Mouse (Mus musculus) MEL (cell line): ENCODE data around the gene Sult3a1. TPM values are rescaled to one million over a fixed set of nuclear protein-coding genes. Genes with fewer than 3 reads are reported as not detected.

Experiments used
- DNase-seq: peaks from one replicate; pipeline ENCODE4 v3.0.0; 2011; ENCODE audit warnings: low read depth, low spot score
- H3K27ac ChIP-seq: 2 replicates; pipeline ENCODE4 v1.5.1; 2012; ENCODE audit warnings: low read depth, mild to moderate bottlenecking, control low read depth, low read length, moderate library complexity; ENCODE audit not compliant: control insufficient read depth
- H3K27me3 ChIP-seq, 2 experiments: fragments of 150-350 bp in 1 of 2; sonication (generic) in 1 of 2; 2 replicates each; pipeline ENCODE4 v1.6.1; 2012; ENCODE audit warnings: low read length in 2 of 2, mild to moderate bottlenecking in 2 of 2, improper control_type of control experiment in 1 of 2, moderate library complexity in 1 of 2; ENCODE audit not compliant: insufficient read depth in 2 of 2, control insufficient read depth in 1 of 2
- H3K36me3 ChIP-seq, 2 experiments: 2 replicates each; pipeline ENCODE4 v1.6.1; 2012 to 2014; ENCODE audit warnings: low read length in 2 of 2, improper control_type of control experiment in 1 of 2, inconsistent platforms in 1 of 2, mild to moderate bottlenecking in 1 of 2; ENCODE audit not compliant: insufficient read depth in 2 of 2, control insufficient read depth in 1 of 2
- H3K4me1 ChIP-seq, 2 experiments: fragments of 150-350 bp in 1 of 2; sonication (generic) in 1 of 2; 2 replicates each; pipeline ENCODE4 v1.6.1; 2012; ENCODE audit warnings: low read length in 2 of 2, improper control_type of control experiment in 1 of 2, mild to moderate bottlenecking in 1 of 2; ENCODE audit not compliant: insufficient read depth in 2 of 2, control insufficient read depth in 1 of 2
- H3K4me3 ChIP-seq, 2 experiments: fragments of 150-350 bp in 1 of 2; sonication (generic) in 1 of 2; 2 replicates each; pipeline ENCODE4 v1.5.1; 2012; ENCODE audit warnings: low read depth in 2 of 2, low read length in 2 of 2, mild to moderate bottlenecking in 2 of 2, moderate library complexity in 2 of 2, control low read depth in 1 of 2, improper control_type of control experiment in 1 of 2; ENCODE audit not compliant: control insufficient read depth in 1 of 2, insufficient read depth in 1 of 2
- H3K79me2 ChIP-seq: 2 replicates; pipeline ENCODE4 v1.6.1; 2012; ENCODE audit warnings: mild to moderate bottlenecking, low read length, moderate library complexity; ENCODE audit not compliant: control insufficient read depth, poor library complexity, insufficient read depth
- H3K9ac ChIP-seq: 2 replicates; pipeline ENCODE4 v1.6.1; 2012; ENCODE audit warnings: low read depth, mild to moderate bottlenecking, control low read depth, low read length, moderate library complexity; ENCODE audit not compliant: control insufficient read depth, poor library complexity, severe bottlenecking
- H3K9me3 ChIP-seq: fragments of 150-350 bp; sonication (generic); replicated peaks from 2 replicates; pipeline ENCODE4 v1.6.1; 2012; ENCODE audit warnings: mild to moderate bottlenecking, low read length, improper control_type of control experiment, moderate library complexity; ENCODE audit not compliant: insufficient read depth
- BHLHE40 ChIP-seq: IDR thresholded peaks from 2 replicates; pipeline ENCODE4 v1.6.1; 2012; ENCODE audit warnings: low read depth, mild to moderate bottlenecking, inconsistent platforms, low read length, improper control_type of control experiment, borderline replicate concordance
- CHD2 ChIP-seq: IDR thresholded peaks from 2 replicates; pipeline ENCODE4 v1.6.1; 2011; ENCODE audit warnings: low read length, improper control_type of control experiment
- CTCF ChIP-seq, 3 experiments: IDR thresholded peaks in 2 of 3; conservative IDR thresholded peaks in 1 of 3; 2 replicates each; pipeline ENCODE4 v1.5.1; 2011 to 2012; ENCODE audit warnings: low read length in 3 of 3, low read depth in 2 of 3, mild to moderate bottlenecking in 2 of 3, improper control_type of control experiment in 1 of 3, inconsistent platforms in 1 of 3, mixed read lengths in 1 of 3, moderate library complexity in 1 of 3; ENCODE audit not compliant: control insufficient read depth in 1 of 3, insufficient read depth in 1 of 3, poor library complexity in 1 of 3, severe bottlenecking in 1 of 3
- E2F4 ChIP-seq: IDR thresholded peaks from 2 replicates; pipeline ENCODE4 v1.6.1; 2011; ENCODE audit warnings: low read depth, low read length, improper control_type of control experiment, borderline replicate concordance
- ELF1 ChIP-seq: IDR thresholded peaks from 2 replicates; pipeline ENCODE4 v1.6.1; 2014; ENCODE audit warnings: low read depth, mild to moderate bottlenecking, inconsistent platforms, low read length, improper control_type of control experiment, moderate library complexity
- EP300 ChIP-seq, 2 experiments: IDR thresholded peaks; 2 replicates each; pipeline ENCODE4 v1.6.1; 2011; ENCODE audit warnings: improper control_type of control experiment in 2 of 2, low read length in 2 of 2, low read depth in 1 of 2, mild to moderate bottlenecking in 1 of 2
- GABPA ChIP-seq: IDR thresholded peaks from 2 replicates; pipeline ENCODE4 v1.6.1; 2012; ENCODE audit warnings: low read depth, mild to moderate bottlenecking, inconsistent platforms, low read length, improper control_type of control experiment, moderate library complexity
- GATA1 ChIP-seq: IDR thresholded peaks from 2 replicates; pipeline ENCODE4 v1.6.1; 2011; ENCODE audit warnings: low read depth, low read length, improper control_type of control experiment
- HCFC1 ChIP-seq: IDR thresholded peaks from 2 replicates; pipeline ENCODE4 v1.6.1; 2012; ENCODE audit warnings: low read depth, mild to moderate bottlenecking, inconsistent platforms, low read length, improper control_type of control experiment, moderate library complexity
- JUND ChIP-seq: IDR thresholded peaks from 2 replicates; pipeline ENCODE4 v1.6.1; 2011; ENCODE audit warnings: low read depth, mild to moderate bottlenecking, improper control_type of control experiment, low read length
- KAT2A ChIP-seq: conservative IDR thresholded peaks from 2 replicates; pipeline ENCODE4 v1.6.1; 2012; ENCODE audit warnings: low read depth, low read length, improper control_type of control experiment, inconsistent platforms
- MAFK ChIP-seq: IDR thresholded peaks from 2 replicates; pipeline ENCODE4 v1.6.1; 2011; ENCODE audit warnings: low read depth, mild to moderate bottlenecking, low read length, improper control_type of control experiment, borderline replicate concordance
- MYB ChIP-seq: IDR thresholded peaks from 2 replicates; pipeline ENCODE4 v1.6.1; 2011; ENCODE audit warnings: mild to moderate bottlenecking, low read depth, low read length, improper control_type of control experiment
- NELFE ChIP-seq: IDR thresholded peaks from 2 replicates; pipeline ENCODE4 v1.6.1; 2011; ENCODE audit warnings: low read depth, low read length, improper control_type of control experiment
- POLR2AphosphoS2 ChIP-seq: IDR thresholded peaks from 2 replicates; pipeline ENCODE4 v1.6.1; 2011; ENCODE audit warnings: low read length, improper control_type of control experiment
- POLR2AphosphoS5 ChIP-seq: IDR thresholded peaks from 2 replicates; pipeline ENCODE4 v1.6.1; 2012; ENCODE audit warnings: low read depth, borderline replicate concordance, mild to moderate bottlenecking, inconsistent platforms, low read length, moderate library complexity, mixed read lengths
- RCOR1 ChIP-seq: IDR thresholded peaks from 2 replicates; pipeline ENCODE4 v1.6.1; 2012; ENCODE audit warnings: low read depth, mild to moderate bottlenecking, inconsistent platforms, low read length, improper control_type of control experiment
- SIN3A ChIP-seq: IDR thresholded peaks from 2 replicates; pipeline ENCODE4 v1.6.1; 2012; ENCODE audit warnings: low read length, improper control_type of control experiment, inconsistent platforms
- TCF12 ChIP-seq: IDR thresholded peaks from 2 replicates; pipeline ENCODE4 v1.6.1; 2014; ENCODE audit warnings: low read depth, mild to moderate bottlenecking, inconsistent platforms, low read length, improper control_type of control experiment, moderate library complexity
- UBTF ChIP-seq: IDR thresholded peaks from 2 replicates; pipeline ENCODE4 v1.6.1; 2012; ENCODE audit warnings: low read depth, mild to moderate bottlenecking, inconsistent platforms, low read length, improper control_type of control experiment, moderate library complexity, borderline replicate concordance; ENCODE audit not compliant: insufficient read depth
- USF2 ChIP-seq, 2 experiments: IDR thresholded peaks; 2 replicates each; pipeline ENCODE4 v1.6.1; 2011 to 2012; ENCODE audit warnings: improper control_type of control experiment in 2 of 2, low read length in 2 of 2, borderline replicate concordance in 1 of 2, inconsistent platforms in 1 of 2, low read depth in 1 of 2, mild to moderate bottlenecking in 1 of 2; ENCODE audit not compliant: insufficient read depth in 1 of 2
- ZC3H11A ChIP-seq: IDR thresholded peaks from 2 replicates; pipeline ENCODE4 v1.6.1; 2012; ENCODE audit warnings: low read depth, mild to moderate bottlenecking, inconsistent platforms, low read length, improper control_type of control experiment
- ZNF384 ChIP-seq: IDR thresholded peaks from 2 replicates; pipeline ENCODE4 v1.6.1; 2012; ENCODE audit warnings: low read depth, mild to moderate bottlenecking, inconsistent platforms, low read length, improper control_type of control experiment
- polyA plus RNA-seq, 2 experiments: library from polyadenylated mRNA; stranded (reverse) in 1 of 2; unstranded in 1 of 2; fragments of >175 nt in 1 of 2; fragments of >200 nt in 1 of 2; gene quantifications; 2 replicates each; pipeline versions ENCODE4 v1.2.1 to v1.2.4; 2012; ENCODE audit warnings: low replicate concordance in 2 of 2, low read depth in 1 of 2; ENCODE audit not compliant: insufficient read length in 2 of 2, insufficient read depth in 1 of 2, missing spikeins in 1 of 2
- total RNA-seq: library from RNA; depleted of rRNA; stranded (reverse); fragments of 300-350 nt; gene quantifications from 2 replicates; pipeline ENCODE4 v1.2.3, GENCODE M21; 2012

Gene Sult3a1
- total and polyA plus RNA-seq, 3 experiments: not detected

GRCm38 (mm10) chr10:33904530-33905481 lies 47.3 kb downstream of the Sult3a1 start, which contains the start of gene Rsph4a:
Rsph4a (plus strand) TSS chr10:33905111.
- H3K9ac ChIP-seq: no peak within 1 kb of the TSS

GRCm38 (mm10) chr10:33905489-33905888 lies 48.0 kb downstream of the Sult3a1 start:
- H3K9ac ChIP-seq: no peak overlapping the region

More at GRCm38 (mm10) chr10:33904530-33905481, 47.3 kb downstream of the Sult3a1 start, which contains the start of gene Rsph4a:
- Histone ChIP-seq H3K27ac (no peak within 1 kb of the TSS), H3K79me2 (no peaks in the 10 kb centered on the region)
- no peak for DNase-seq
- TF ChIP-seq CTCF (IDR thresholded peaks at IDR 0.05 in 2 of 3, conservative IDR thresholded peaks at IDR 0.05 in 1 of 3; ENCODE audit: control insufficient read depth in 1 of 3, insufficient read depth in 1 of 3, low read depth in 2 of 3, low read length in 3 of 3, poor library complexity in 1 of 3, severe bottlenecking in 1 of 3): no peak
- TF ChIP-seq KAT2A: no peak
- no peak for TF ChIP-seq CHD2
- no peak for TF ChIP-seq POLR2AphosphoS2
- TF ChIP-seq ZC3H11A: no peak
- no peak for TF ChIP-seq TCF12
- TF ChIP-seq POLR2AphosphoS5: no peak
- no peak for TF ChIP-seq MYB
- TF ChIP-seq USF2 (IDR thresholded peaks at IDR 0.05; ENCODE audit: borderline replicate concordance in 1 of 2, insufficient read depth in 1 of 2, low read depth in 1 of 2, low read length in 2 of 2): no peak
- no peak for TF ChIP-seq EP300 (IDR thresholded peaks at IDR 0.05; ENCODE audit: low read depth in 1 of 2, low read length in 2 of 2)
- no peak for TF ChIP-seq MAFK
- TF ChIP-seq SIN3A: no peak
- TF ChIP-seq, all 39 proteins: peak for 0
- Histone ChIP-seq H3K36me3 (no peaks in the 10 kb centered on the region), H3K4me1 (no peaks in the 10 kb centered on the region), H3K27me3 (no peaks in the 10 kb centered on the region), H3K4me3 (no peak within 1 kb of the TSS), H3K9me3 (no peaks in the 10 kb centered on the region)

More at GRCm38 (mm10) chr10:33905489-33905888, 48.0 kb downstream of the Sult3a1 start:
- DNase-seq: no peak
- no peaks in the 10 kb centered on the region for H3K4me1 ChIP-seq
- H3K9me3 ChIP-seq: no peaks in the 10 kb centered on the region
- H3K27me3 ChIP-seq: no peaks in the 10 kb centered on the region
- TF ChIP-seq RCOR1 (no peak), E2F4 (no peak), ZNF384 (no peak), CTCF (IDR thresholded peaks at IDR 0.05 in 2 of 3, conservative IDR thresholded peaks at IDR 0.05 in 1 of 3; ENCODE audit: control insufficient read depth in 1 of 3, insufficient read depth in 1 of 3, low read depth in 2 of 3, low read length in 3 of 3, poor library complexity in 1 of 3, severe bottlenecking in 1 of 3) (no peak), HCFC1 (no peak), JUND (no peak), USF2 (IDR thresholded peaks at IDR 0.05; ENCODE audit: borderline replicate concordance in 1 of 2, insufficient read depth in 1 of 2, low read depth in 1 of 2, low read length in 2 of 2) (no peak), GATA1 (no peak), GABPA (no peak), ELF1 (no peak), UBTF (no peak), CHD2 (no peak), NELFE (no peak), BHLHE40 (no peak), KAT2A (no peak)
- no peaks in the 10 kb centered on the region for H3K36me3 ChIP-seq
- H3K79me2 ChIP-seq: no peaks in the 10 kb centered on the region
- H3K4me3 ChIP-seq: no peak overlapping the region
- no peak overlapping the region for H3K27ac ChIP-seq
